Mouse (Mus musculus) stomach, adult 2 months (tissue): ENCODE measurements around the gene Sipa1l1. TPM values are rescaled to one million over a fixed set of nuclear protein-coding genes. Genes with fewer than 3 reads are reported as not detected.

Source experiments
- polyA plus RNA-seq: library from polyadenylated mRNA; depleted of rRNA; stranded (reverse); fragments of >200 nt; gene quantifications from 2 replicates; pipeline ENCODE4 v1.2.3, GENCODE M21; 2012; rRNA removed

The Sipa1l1 gene
- polyA plus RNA-seq: 3.8 and 4.4 TPM in 2 replicates

GRCm38 (mm10) chr12:82168820-82169533 lies at the start of gene Sipa1l1:
TSS of gene Sipa1l1 (plus strand) at chr12:82169320.

